Mouse (Mus musculus) embryonic facial prominence, embryonic 11.5 days (tissue): ENCODE data around the gene Crtc2. TPM values are rescaled to one million over a fixed set of nuclear protein-coding genes. Genes with fewer than 3 reads are reported as not detected.

Experiments used
- ATAC-seq: fragments of 200-750 bp; cut with Nextera tagmentation; replicated peaks from 2 replicates; pipeline ENCODE4 v1.8.0; 2017; ENCODE audit warnings: low read depth; ENCODE audit not compliant: insufficient number of reproducible peaks, low FRiP score, low TSS enrichment
- DNase-seq: peaks from one replicate; pipeline ENCODE4 v3.0.0-alpha.2; 2015; ENCODE audit warnings: low spot score
- H3K27ac ChIP-seq: fragments of 300-500 bp; sonication (generic); replicated peaks from 2 replicates; pipeline ENCODE4 v1.5.1; 2014; ENCODE audit warnings: mild to moderate bottlenecking, low read depth, low read length, control low read depth
- H3K27me3 ChIP-seq: fragments of 300-500 bp; sonication (generic); 2 replicates; pipeline ENCODE4 v1.6.1; 2014; ENCODE audit warnings: mild to moderate bottlenecking, low read length, moderate library complexity, mixed read lengths; ENCODE audit not compliant: control insufficient read depth, insufficient read depth
- H3K36me3 ChIP-seq: fragments of 300-500 bp; sonication (generic); replicated peaks from 2 replicates; pipeline ENCODE4 v1.6.1; 2014; ENCODE audit warnings: low read depth, mild to moderate bottlenecking, low read length, moderate library complexity, mixed read lengths; ENCODE audit not compliant: control insufficient read depth, insufficient read depth
- H3K4me1 ChIP-seq: fragments of 300-500 bp; sonication (generic); 2 replicates; pipeline ENCODE4 v1.6.1; 2014; ENCODE audit warnings: low read length, mixed read lengths; ENCODE audit not compliant: control insufficient read depth, insufficient read depth
- H3K4me2 ChIP-seq: fragments of 300-500 bp; sonication (generic); 2 replicates; pipeline ENCODE4 v1.6.1; 2014; ENCODE audit warnings: low read depth, mild to moderate bottlenecking, control low read depth, low read length, moderate library complexity
- H3K4me3 ChIP-seq: fragments of 300-500 bp; sonication (generic); 2 replicates; pipeline ENCODE4 v1.5.1; 2014; ENCODE audit warnings: low read depth, low read length, control low read depth
- H3K9ac ChIP-seq: fragments of 300-500 bp; sonication (generic); replicated peaks from 2 replicates; pipeline ENCODE4 v1.6.1; 2014; ENCODE audit warnings: mild to moderate bottlenecking, control low read depth, low read length
- H3K9me3 ChIP-seq: fragments of 300-500 bp; sonication (generic); replicated peaks from 2 replicates; pipeline ENCODE4 v1.6.1; 2016; ENCODE audit warnings: mild to moderate bottlenecking, low read length, inconsistent platforms, mixed read lengths; ENCODE audit not compliant: control insufficient read depth
- WGBS: fragments of 180-500 bp; shearing (Covaris S2); extraction: QIAGEN DNeasy Blood & Tissue Kit; methylation state at CpG from one replicate; pipeline ENCODE4 v1.1.7; 2014; 5-methylcytosine and 5-hydroxymethylcytosine counted together
- polyA plus RNA-seq: library from polyadenylated mRNA; unstranded; fragments of >200 nt; fragmentation: Nextera tagmentation; extraction: Ambion mirVana; gene quantifications from 2 replicates; pipeline ENCODE4 v1.2.1, GENCODE M21; 2014

Gene Crtc2
- polyA plus RNA-seq, 1 experiment from 2014 or later: 10.8 TPM

DNA sequence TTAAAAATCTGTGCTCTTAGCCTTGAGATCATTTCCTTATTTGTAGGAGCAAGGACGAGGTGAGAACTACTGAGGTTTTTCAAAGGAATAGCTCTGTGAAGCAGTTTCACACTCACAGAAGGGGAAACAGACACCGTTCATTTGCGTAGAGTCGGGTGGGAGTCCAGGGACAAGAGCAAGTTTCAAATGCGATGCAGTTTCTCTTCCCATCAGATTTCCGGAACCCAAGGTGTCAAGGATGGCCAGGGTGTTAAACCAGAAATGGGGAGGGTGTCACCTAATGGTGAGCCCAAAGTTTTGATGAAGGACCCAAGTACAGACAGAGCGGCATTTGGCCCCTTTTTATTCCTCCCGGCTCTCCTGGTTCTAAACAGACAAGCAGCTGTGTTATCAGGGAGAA, 22.9 kb upstream of the Crtc2 start:
- Histone ChIP-seq H3K27me3 (no peaks in the 10 kb centered on the region), H3K4me2 (peak overlapping the region; percentile 79), H3K27ac (no peak overlapping the region), H3K4me1 (no peaks in the 10 kb centered on the region), H3K9me3 (no peaks in the 10 kb centered on the region), H3K4me3 (peak overlapping the region; percentile 62), H3K9ac (peak overlapping the region; percentile 66), H3K36me3 (no peaks in the 10 kb centered on the region)
- no peak; the same call in 1 of the 2 replicates for ATAC-seq
- DNase-seq: no peak
- WGBS: 16% methylated on average over 8 of the region's 8 CpGs

DNA sequence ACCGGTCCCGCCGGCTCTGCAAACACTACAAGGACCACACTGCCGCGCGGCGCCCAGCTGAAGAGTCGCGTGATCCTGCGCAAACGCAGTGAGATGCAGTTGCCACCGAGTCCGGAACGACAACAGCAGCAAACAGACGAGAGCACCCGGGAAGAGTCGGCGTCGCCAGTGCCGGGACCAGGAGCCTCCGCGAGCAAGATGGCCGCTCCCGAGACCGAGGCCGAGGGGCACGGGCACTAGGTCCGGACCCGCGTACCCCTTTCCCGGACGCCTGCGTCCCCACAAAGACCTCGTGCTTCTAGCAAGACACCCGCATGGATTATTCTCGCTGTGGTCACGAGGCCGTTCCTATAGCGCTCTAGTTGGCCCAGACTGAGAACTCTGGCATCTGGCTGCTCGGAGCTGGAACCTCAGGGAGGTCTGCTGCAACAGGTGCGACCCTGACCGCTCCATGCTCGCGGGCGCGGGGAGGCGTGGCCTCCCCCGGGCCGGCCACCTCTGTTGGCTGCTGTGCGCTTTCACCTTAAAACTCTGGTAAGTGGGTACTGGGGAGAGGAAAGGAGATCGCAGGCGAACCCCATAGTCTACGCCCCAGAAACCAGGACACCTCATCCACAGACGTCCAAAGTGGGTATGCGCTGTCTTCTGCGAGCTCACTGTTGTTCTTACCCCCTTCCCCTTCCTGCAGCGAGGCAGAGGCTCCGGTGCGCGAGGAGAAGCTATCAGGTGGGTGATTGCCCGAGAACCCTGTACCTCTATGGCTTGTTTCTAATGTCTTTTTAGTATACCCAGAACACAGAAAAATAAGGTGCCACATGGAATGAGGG, 22.2 kb upstream of the Crtc2 start, which contains the start of gene Jtb:
Gene Jtb, plus strand, starts transcription at position 91 of the 827 bp plus-strand sequence.
- Histone ChIP-seq H3K9me3 (no peaks in the 10 kb centered on the region), H3K4me1 (no peaks in the 10 kb centered on the region), H3K4me3 (peak within 1 kb of the TSS; percentile 62), H3K27ac (peak within 1 kb of the TSS; percentile 70), H3K36me3 (no peaks in the 10 kb centered on the region; the same call in 1 of the 2 replicates), H3K27me3 (no peaks in the 10 kb centered on the region), H3K4me2 (peak within 1 kb of the TSS; percentile 79), H3K9ac (peak within 1 kb of the TSS; percentile 66)
- peak; percentile 93 for DNase-seq
- ATAC-seq: peak; percentile 89
- under 1% methylated on average over 54 of the region's 61 CpGs for WGBS

DNA sequence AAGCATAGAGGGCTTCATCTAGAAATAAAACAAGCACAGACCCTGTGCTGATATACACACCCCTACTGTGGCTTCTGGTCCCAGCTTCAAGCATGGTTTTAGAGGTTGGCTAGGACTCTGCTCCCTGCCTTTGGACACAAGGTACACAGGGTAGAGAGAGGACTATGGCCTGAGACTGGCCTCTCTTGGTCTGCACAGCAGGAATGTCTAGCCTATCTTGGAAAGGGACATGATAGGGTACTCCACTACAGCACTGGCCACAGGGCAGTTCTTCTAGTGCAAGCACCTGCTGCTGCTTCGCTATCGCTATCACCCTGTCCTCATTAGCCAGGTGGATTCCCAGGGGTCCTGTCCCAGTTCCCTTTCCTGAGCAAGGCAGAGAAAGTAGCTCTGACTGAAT, 12.7 kb upstream of the Crtc2 start:
- no peaks in the 10 kb centered on the region for H3K27me3 ChIP-seq
- H3K27ac ChIP-seq: no peak overlapping the region
- H3K9me3 ChIP-seq: no peaks in the 10 kb centered on the region
- H3K4me2 ChIP-seq: no peak overlapping the region
- DNase-seq (no peak), ATAC-seq (no peak)
- H3K4me3 ChIP-seq: no peak overlapping the region
- H3K9ac ChIP-seq: no peak overlapping the region
- H3K36me3 ChIP-seq: no peaks in the 10 kb centered on the region; the same call in none of the 2 replicates
- WGBS: 90% methylated on average over 2 of the region's 2 CpGs
- H3K4me1 ChIP-seq: no peaks in the 10 kb centered on the region

DNA sequence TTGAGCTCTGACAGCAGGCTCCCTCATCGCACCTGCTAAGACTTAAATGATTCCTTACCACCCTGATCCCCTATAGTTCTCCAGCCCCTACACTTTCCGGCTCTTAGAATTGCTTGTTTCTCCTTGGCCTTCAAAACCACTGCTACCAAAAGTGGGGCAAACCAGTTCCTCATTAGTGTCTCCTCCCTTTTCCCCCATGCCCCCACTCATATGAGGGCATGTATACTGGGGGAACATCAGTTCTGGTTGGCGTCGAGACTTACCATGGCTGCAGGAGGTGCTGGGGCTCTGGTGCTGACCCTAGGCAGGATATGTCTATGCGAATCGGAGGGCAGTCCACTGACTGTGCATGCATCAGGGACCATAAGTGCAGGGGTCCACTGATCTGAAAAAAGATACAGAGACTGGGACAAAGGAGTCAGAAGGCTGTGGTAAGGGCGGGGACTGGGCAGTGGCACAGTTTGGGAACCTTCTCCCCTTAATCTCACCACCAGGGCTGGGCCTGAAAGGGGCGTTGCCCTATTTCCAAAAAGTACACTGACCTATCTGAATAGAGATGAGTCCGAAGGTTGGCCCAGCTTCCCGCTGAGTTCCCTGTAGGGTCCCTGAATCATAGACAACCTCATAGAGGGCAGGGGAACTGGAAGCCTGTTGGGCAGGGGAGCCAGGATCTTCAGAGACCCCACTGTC, 12.1 kb upstream of the Crtc2 start:
- no peak overlapping the region for H3K9ac ChIP-seq
- no peaks in the 10 kb centered on the region for H3K27me3 ChIP-seq
- no peak overlapping the region for H3K27ac ChIP-seq
- WGBS: 83% methylated on average over 10 of the region's 10 CpGs
- H3K9me3 ChIP-seq: no peaks in the 10 kb centered on the region
- no peak overlapping the region for H3K4me2 ChIP-seq
- no peak for DNase-seq
- ATAC-seq: no peak; the same call in 1 of the 2 replicates
- no peaks in the 10 kb centered on the region for H3K4me1 ChIP-seq
- H3K4me3 ChIP-seq: no peak overlapping the region
- no peaks in the 10 kb centered on the region; the same call in 1 of the 2 replicates for H3K36me3 ChIP-seq

DNA sequence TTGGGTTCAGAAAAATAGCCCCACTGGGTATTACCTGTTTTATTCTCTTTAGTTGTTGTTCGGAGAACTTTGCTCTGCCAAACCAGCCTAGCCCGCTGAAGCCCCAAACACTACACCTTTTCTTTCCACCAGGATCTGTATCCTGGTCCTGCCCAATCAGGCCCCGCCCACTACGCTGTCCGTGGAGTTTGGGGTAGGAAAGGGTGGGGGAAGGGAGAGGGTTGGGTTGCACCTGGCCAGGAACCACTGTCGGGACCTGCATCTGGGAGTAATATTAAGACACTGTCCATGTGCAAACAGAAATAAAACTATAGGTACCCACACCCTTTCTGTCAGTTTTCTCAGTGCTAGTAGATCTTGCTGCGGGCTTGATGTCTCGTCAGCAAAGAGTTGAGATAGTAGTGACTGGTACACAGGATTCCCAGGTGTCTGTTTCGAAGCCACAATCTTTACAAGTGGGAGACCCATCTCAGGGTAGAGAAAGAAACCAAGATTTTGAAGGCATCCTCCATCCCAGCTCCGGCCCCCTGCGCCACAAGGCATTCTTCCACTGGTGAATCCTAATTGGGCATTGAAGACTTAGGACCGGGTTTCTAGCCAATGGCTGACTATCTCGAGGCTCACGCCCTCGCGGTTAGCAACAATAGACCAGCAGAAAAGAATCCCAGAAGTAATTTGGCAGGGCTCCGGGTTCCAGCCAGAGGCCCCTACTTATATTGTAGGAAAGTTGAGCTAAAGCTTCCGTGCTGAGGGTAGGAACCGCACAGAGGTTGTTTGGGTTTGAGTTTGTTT, 10.8 kb upstream of the Crtc2 start, which contains the start of gene Creb3l4:
Gene Creb3l4, minus strand, starts transcription at position 529 of the 792 bp plus-strand sequence.
- Histone ChIP-seq H3K9ac (peak within 1 kb of the TSS; percentile 29), H3K4me1 (no peaks in the 10 kb centered on the region), H3K27ac (no peak within 1 kb of the TSS), H3K36me3 (no peaks in the 10 kb centered on the region), H3K4me3 (peak within 1 kb of the TSS; percentile 20), H3K27me3 (no peaks in the 10 kb centered on the region), H3K9me3 (no peaks in the 10 kb centered on the region), H3K4me2 (peak within 1 kb of the TSS; percentile 46)
- DNase-seq: peak; percentile 85
- WGBS: 3% methylated on average over 19 of the region's 19 CpGs
- ATAC-seq: peak; percentile 47

DNA sequence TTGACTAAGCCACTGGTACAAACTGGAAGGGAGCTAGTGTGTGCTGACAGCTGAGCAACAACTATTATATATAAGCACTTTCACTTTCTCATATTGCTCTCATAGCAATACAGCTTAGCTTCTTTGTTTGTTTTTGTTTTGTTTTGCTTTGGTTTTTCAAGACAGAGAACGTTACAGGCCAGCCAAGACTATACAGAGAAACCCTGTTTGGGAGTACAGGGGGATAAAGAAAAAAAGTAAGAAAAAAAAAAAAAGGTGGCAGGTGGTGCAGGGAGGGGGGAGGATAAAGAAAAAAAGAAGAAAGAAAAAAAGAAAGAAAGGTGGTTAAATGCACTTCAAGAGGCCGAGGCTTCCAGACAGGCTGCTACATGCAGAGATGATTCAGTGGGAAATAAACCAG, 8.6 kb upstream of the Crtc2 start:
- Histone ChIP-seq H3K9ac (no peak overlapping the region), H3K9me3 (no peaks in the 10 kb centered on the region), H3K4me2 (no peak overlapping the region), H3K4me1 (no peaks in the 10 kb centered on the region), H3K36me3 (no peaks in the 10 kb centered on the region), H3K27me3 (no peaks in the 10 kb centered on the region), H3K4me3 (no peak overlapping the region), H3K27ac (no peak overlapping the region)
- 68% methylated on average over 2 of the region's 2 CpGs for WGBS
- DNase-seq (no peak), ATAC-seq (no peak)

DNA sequence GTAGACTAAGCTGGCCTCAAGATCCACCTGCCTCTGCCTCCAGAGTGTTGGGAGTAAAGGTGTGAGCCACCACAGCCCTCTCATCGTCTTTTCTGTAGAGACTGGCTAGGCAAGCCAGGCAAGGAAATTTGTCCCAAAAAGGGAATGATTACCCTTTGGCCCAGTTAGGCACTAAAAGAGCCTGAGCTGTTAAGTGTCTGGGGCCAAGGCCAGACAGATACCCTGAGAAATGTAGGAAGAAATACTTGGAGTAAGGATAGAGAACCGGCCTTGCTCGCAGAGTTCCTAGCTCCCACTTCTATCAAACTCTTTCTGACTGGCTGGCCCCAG, 6.4 kb upstream of the Crtc2 start:
- H3K9me3 ChIP-seq: no peaks in the 10 kb centered on the region
- no peaks in the 10 kb centered on the region for H3K4me1 ChIP-seq
- H3K4me3 ChIP-seq: peak overlapping the region; percentile 5; the same call in 1 of the 2 replicates
- no peaks in the 10 kb centered on the region for H3K36me3 ChIP-seq
- peak overlapping the region; percentile 53 for H3K27ac ChIP-seq
- WGBS: 0% methylated on average over 3 of the region's 3 CpGs
- DNase-seq (no peak), ATAC-seq (no peak; the same call in 1 of the 2 replicates)
- no peaks in the 10 kb centered on the region for H3K27me3 ChIP-seq
- H3K4me2 ChIP-seq: peak overlapping the region; percentile 48
- peak overlapping the region; percentile 46 for H3K9ac ChIP-seq
